Mouse (Mus musculus): ENCODE results near the gene Endov. TPM values are rescaled to one million over a fixed set of nuclear protein-coding genes. Genes with fewer than 3 reads are reported as not detected.
A peak's percentile ranks its signal among the peaks of the same experiment; 100 is the strongest.

The Endov gene
- polyA plus RNA-seq, 1 experiment from 2014 or later, result 21.1 TPM

- H3K36me3 ChIP-seq (replicated peaks), result no peaks in the 10 kb centered on the region
- DNase-seq (ENCODE audit: low spot score), result no peak
- H3K4me3 ChIP-seq, result no peak overlapping the region
- 87% methylated on average over 6 of the region's 6 CpGs for WGBS
- H3K9me3 ChIP-seq, result no peaks in the 10 kb centered on the region
- H3K27ac ChIP-seq (replicated peaks), result no peak overlapping the region
- H3K4me1 ChIP-seq, result peaks cover 10% of the 10 kb centered on the region
- peaks cover 5% of the 10 kb centered on the region; the same call in 1 of the 2 replicates for H3K27me3 ChIP-seq (replicated peaks; ENCODE audit: low read depth, poor library complexity, severe bottlenecking)
Measured at GRCm38 (mm10) chr11:119521920-119522710, 31.0 kb downstream of the Endov start.

GRCm38 (mm10) chr11:119522779-119523178 is 31.6 kb downstream of the Endov start:
- DNase-seq (ENCODE audit: low spot score), result no peak
- Histone ChIP-seq H3K4me1 (peaks cover 9% of the 10 kb centered on the region), H3K9me3 (no peaks in the 10 kb centered on the region), H3K36me3 (replicated peaks) (no peaks in the 10 kb centered on the region), H3K27ac (replicated peaks) (no peak overlapping the region), H3K4me3 (no peak overlapping the region), H3K27me3 (replicated peaks; ENCODE audit: low read depth, poor library complexity, severe bottlenecking) (no peaks in the 10 kb centered on the region)
- 85% methylated on average over 8 of the region's 8 CpGs for WGBS

- no peaks in the 10 kb centered on the region for H3K36me3 ChIP-seq (replicated peaks)
- H3K9me3 ChIP-seq, result no peaks in the 10 kb centered on the region
- no peak overlapping the region for H3K4me3 ChIP-seq
- DNase-seq (ENCODE audit: low spot score), result no peak
- no peak overlapping the region; the same call in 1 of the 2 replicates for H3K27ac ChIP-seq (replicated peaks)
- WGBS, result 86% methylated on average over 3 of the region's 3 CpGs
- no peaks in the 10 kb centered on the region for H3K27me3 ChIP-seq (replicated peaks; ENCODE audit: low read depth, poor library complexity, severe bottlenecking)
- peaks cover 9% of the 10 kb centered on the region for H3K4me1 ChIP-seq
Measured at GRCm38 (mm10) chr11:119523392-119523791, 32.2 kb downstream of the Endov start.

- DNase-seq (ENCODE audit: low spot score), result peak; percentile 95
- Histone ChIP-seq H3K27me3 (replicated peaks; ENCODE audit: low read depth, poor library complexity, severe bottlenecking) (no peaks in the 10 kb centered on the region), H3K36me3 (replicated peaks) (no peaks in the 10 kb centered on the region), H3K9me3 (no peaks in the 10 kb centered on the region), H3K4me1 (peaks cover 9% of the 10 kb centered on the region), H3K27ac (replicated peaks) (peak overlapping the region; percentile 85), H3K4me3 (peak overlapping the region; percentile 60)
- WGBS, result 1% methylated on average over 33 of the region's 33 CpGs
Measured at GRCm38 (mm10) chr11:119524545-119524949, 33.4 kb downstream of the Endov start.

- Histone ChIP-seq H3K36me3 (replicated peaks) (no peaks in the 10 kb centered on the region), H3K27ac (replicated peaks) (no peak overlapping the region), H3K4me3 (no peak overlapping the region), H3K9me3 (no peaks in the 10 kb centered on the region), H3K27me3 (replicated peaks; ENCODE audit: low read depth, poor library complexity, severe bottlenecking) (no peaks in the 10 kb centered on the region), H3K4me1 (peaks cover 4% of the 10 kb centered on the region)
- DNase-seq (ENCODE audit: low spot score), result no peak
- WGBS, result 81% methylated on average over 14 of the region's 14 CpGs
Measured at GRCm38 (mm10) chr11:119526068-119526966, 35.2 kb downstream of the Endov start.

- Histone ChIP-seq H3K36me3 (replicated peaks) (no peaks in the 10 kb centered on the region), H3K4me1 (peaks cover 4% of the 10 kb centered on the region), H3K27me3 (replicated peaks; ENCODE audit: low read depth, poor library complexity, severe bottlenecking) (no peaks in the 10 kb centered on the region; the same call in 1 of the 2 replicates), H3K27ac (replicated peaks) (no peak overlapping the region), H3K9me3 (no peaks in the 10 kb centered on the region), H3K4me3 (no peak overlapping the region)
- no peak for DNase-seq (ENCODE audit: low spot score)
- 68% methylated on average over 11 of the region's 11 CpGs for WGBS
Measured at GRCm38 (mm10) chr11:119528930-119529329, 37.8 kb downstream of the Endov start.

GRCm38 (mm10) chr11:119532460-119532859 is 41.3 kb downstream of the Endov start:
- no peaks in the 10 kb centered on the region for H3K9me3 ChIP-seq
- no peaks in the 10 kb centered on the region for H3K36me3 ChIP-seq (replicated peaks)
- no peak overlapping the region for H3K4me3 ChIP-seq
- WGBS, result 74% methylated on average over 8 of the region's 8 CpGs
- DNase-seq (ENCODE audit: low spot score), result no peak
- no peaks in the 10 kb centered on the region; the same call in 1 of the 2 replicates for H3K27me3 ChIP-seq (replicated peaks; ENCODE audit: low read depth, poor library complexity, severe bottlenecking)
- H3K4me1 ChIP-seq, result no peaks in the 10 kb centered on the region
- H3K27ac ChIP-seq (replicated peaks), result no peak overlapping the region

- DNase-seq (ENCODE audit: low spot score), result no peak
- Histone ChIP-seq H3K27ac (replicated peaks) (no peak overlapping the region), H3K4me1 (no peaks in the 10 kb centered on the region), H3K4me3 (no peak overlapping the region), H3K9me3 (no peaks in the 10 kb centered on the region), H3K36me3 (replicated peaks) (no peaks in the 10 kb centered on the region), H3K27me3 (replicated peaks; ENCODE audit: low read depth, poor library complexity, severe bottlenecking) (no peaks in the 10 kb centered on the region; the same call in 1 of the 2 replicates)
- 73% methylated on average over 7 of the region's 7 CpGs for WGBS
Measured at GRCm38 (mm10) chr11:119533745-119534144, 42.6 kb downstream of the Endov start.

GRCm38 (mm10) chr11:119539944-119540343 is 48.8 kb downstream of the Endov start:
- peaks cover 55% of the 10 kb centered on the region for H3K27me3 ChIP-seq (replicated peaks; ENCODE audit: low read depth, poor library complexity, severe bottlenecking)
- peaks cover 6% of the 10 kb centered on the region for H3K4me1 ChIP-seq
- peak; percentile 71 for DNase-seq (ENCODE audit: low spot score)
- no peaks in the 10 kb centered on the region for H3K36me3 ChIP-seq (replicated peaks)
- H3K9me3 ChIP-seq, result no peaks in the 10 kb centered on the region
- WGBS, result 38% methylated on average over 14 of the region's 14 CpGs
- no peak overlapping the region for H3K27ac ChIP-seq (replicated peaks)
- no peak overlapping the region for H3K4me3 ChIP-seq

- WGBS, result 83% methylated on average over 9 of the region's 9 CpGs
- DNase-seq (ENCODE audit: low spot score), result no peak
Measured at GRCm38 (mm10) chr11:119540560-119540959, 49.4 kb downstream of the Endov start.

GRCm38 (mm10) chr11:119541082-119541481 is 49.9 kb downstream of the Endov start:
- no peaks in the 10 kb centered on the region for H3K36me3 ChIP-seq (replicated peaks)
- peaks cover 66% of the 10 kb centered on the region for H3K27me3 ChIP-seq (replicated peaks; ENCODE audit: low read depth, poor library complexity, severe bottlenecking)
- H3K27ac ChIP-seq (replicated peaks), result no peak overlapping the region
- H3K4me3 ChIP-seq, result no peak overlapping the region
- no peaks in the 10 kb centered on the region for H3K9me3 ChIP-seq
- DNase-seq (ENCODE audit: low spot score), result no peak
- peaks cover 18% of the 10 kb centered on the region for H3K4me1 ChIP-seq
- 77% methylated on average over 9 of the region's 9 CpGs for WGBS

More at GRCm38 (mm10) chr11:119540560-119540959, 49.4 kb downstream of the Endov start:
- H3K4me3 ChIP-seq, result no peak overlapping the region
- no peaks in the 10 kb centered on the region for H3K9me3 ChIP-seq
- H3K4me1 ChIP-seq, result peaks cover 12% of the 10 kb centered on the region
- H3K27ac ChIP-seq (replicated peaks), result no peak overlapping the region
- no peaks in the 10 kb centered on the region for H3K36me3 ChIP-seq (replicated peaks)
- H3K27me3 ChIP-seq (replicated peaks; ENCODE audit: low read depth, poor library complexity, severe bottlenecking), result peaks cover 61% of the 10 kb centered on the region

- Histone ChIP-seq H3K36me3 (replicated peaks) (no peaks in the 10 kb centered on the region), H3K4me1 (peaks cover 30% of the 10 kb centered on the region), H3K27me3 (replicated peaks; ENCODE audit: low read depth, poor library complexity, severe bottlenecking) (peaks cover 79% of the 10 kb centered on the region), H3K9me3 (no peaks in the 10 kb centered on the region), H3K4me3 (no peak overlapping the region), H3K27ac (replicated peaks) (no peak overlapping the region)
- 64% methylated on average over 9 of the region's 9 CpGs for WGBS
- no peak for DNase-seq (ENCODE audit: low spot score)
Measured at GRCm38 (mm10) chr11:119542371-119542770, 51.2 kb downstream of the Endov start.

Measured in embryonic facial prominence, embryonic 10.5 days (tissue).